Mouse (Mus musculus): ENCODE data around the gene Cdc42ep1. TPM values are rescaled to one million over a fixed set of nuclear protein-coding genes. Genes with fewer than 3 reads are reported as not detected.

Gene Cdc42ep1
- polyA plus RNA-seq, 1 experiment: 59.2 TPM

- Histone ChIP-seq H3K27ac (ENCODE audit: insufficient read depth, low read depth, low read length) (peak overlapping the region; percentile 57), H3K4me3 (ENCODE audit: insufficient read depth, low read depth, low read length) (no peak overlapping the region), H3K36me3 (ENCODE audit: control insufficient read depth, insufficient read depth, low read length) (no peaks in the 10 kb centered on the region), H3K27me3 (replicated peaks; ENCODE audit: control insufficient read depth, insufficient read depth, low read length) (no peaks in the 10 kb centered on the region), H3K4me1 (ENCODE audit: control insufficient read depth, insufficient read depth, low read length) (peaks cover 5% of the 10 kb centered on the region; the same call in 1 of the 2 replicates)
- no peak for TF ChIP-seq POLR2A (IDR thresholded peaks at IDR 0.05; ENCODE audit: low read depth, low read length)
- TF ChIP-seq CTCF (conservative IDR thresholded peaks at IDR 0.05; ENCODE audit: insufficient read depth, insufficient read length, low read depth, low read length): no peak
- DNase-seq: no peak
- WGBS: 57% methylated on average over 7 of the region's 7 CpGs
Observed at GRCm38 (mm10) chr15:78868826-78869233, 26.4 kb downstream of the Cdc42ep1 start.

- Histone ChIP-seq H3K36me3 (ENCODE audit: control insufficient read depth, insufficient read depth, low read length) (no peaks in the 10 kb centered on the region), H3K4me1 (ENCODE audit: control insufficient read depth, insufficient read depth, low read length) (peaks cover 3% of the 10 kb centered on the region; the same call in 1 of the 2 replicates), H3K27ac (ENCODE audit: insufficient read depth, low read depth, low read length) (no peak overlapping the region), H3K27me3 (replicated peaks; ENCODE audit: control insufficient read depth, insufficient read depth, low read length) (no peaks in the 10 kb centered on the region), H3K4me3 (ENCODE audit: insufficient read depth, low read depth, low read length) (no peak overlapping the region)
- TF ChIP-seq POLR2A (IDR thresholded peaks at IDR 0.05; ENCODE audit: low read depth, low read length): no peak
- peak; percentile 55 for TF ChIP-seq CTCF (conservative IDR thresholded peaks at IDR 0.05; ENCODE audit: insufficient read depth, insufficient read length, low read depth, low read length)
- 21% methylated on average over 6 of the region's 6 CpGs for whole genome bisulfite sequencing
- DNase-seq: peak; percentile 66
Observed at GRCm38 (mm10) chr15:78869775-78870174, 27.4 kb downstream of the Cdc42ep1 start.

- DNase-seq: no peak
- Histone ChIP-seq H3K36me3 (ENCODE audit: control insufficient read depth, insufficient read depth, low read length) (no peaks in the 10 kb centered on the region), H3K27me3 (replicated peaks; ENCODE audit: control insufficient read depth, insufficient read depth, low read length) (no peaks in the 10 kb centered on the region), H3K27ac (ENCODE audit: insufficient read depth, low read depth, low read length) (no peak overlapping the region), H3K4me1 (ENCODE audit: control insufficient read depth, insufficient read depth, low read length) (peaks cover 7% of the 10 kb centered on the region; the same call in 1 of the 2 replicates), H3K4me3 (ENCODE audit: insufficient read depth, low read depth, low read length) (no peak overlapping the region)
- 59% methylated on average over 5 of the region's 5 CpGs for WGBS
- TF ChIP-seq POLR2A (IDR thresholded peaks at IDR 0.05; ENCODE audit: low read depth, low read length) (no peak), CTCF (conservative IDR thresholded peaks at IDR 0.05; ENCODE audit: insufficient read depth, insufficient read length, low read depth, low read length) (no peak)
Observed at GRCm38 (mm10) chr15:78872021-78872608, 29.7 kb downstream of the Cdc42ep1 start.

- H3K4me1 ChIP-seq (ENCODE audit: control insufficient read depth, insufficient read depth, low read length): peaks cover 4% of the 10 kb centered on the region; the same call in 1 of the 2 replicates
- H3K27ac ChIP-seq (ENCODE audit: insufficient read depth, low read depth, low read length): no peak overlapping the region
- no peaks in the 10 kb centered on the region for H3K27me3 ChIP-seq (replicated peaks; ENCODE audit: control insufficient read depth, insufficient read depth, low read length)
- 68% methylated on average over 13 of the region's 13 CpGs for WGBS
- no peak overlapping the region for H3K4me3 ChIP-seq (ENCODE audit: insufficient read depth, low read depth, low read length)
- H3K36me3 ChIP-seq (ENCODE audit: control insufficient read depth, insufficient read depth, low read length): no peaks in the 10 kb centered on the region
- no peak for TF ChIP-seq POLR2A (IDR thresholded peaks at IDR 0.05; ENCODE audit: low read depth, low read length)
- TF ChIP-seq CTCF (conservative IDR thresholded peaks at IDR 0.05; ENCODE audit: insufficient read depth, insufficient read length, low read depth, low read length): no peak
- DNase-seq: no peak
Observed at GRCm38 (mm10) chr15:78873803-78874435, 31.5 kb downstream of the Cdc42ep1 start.

- H3K27ac ChIP-seq (ENCODE audit: insufficient read depth, low read depth, low read length): peak overlapping the region; percentile 92; the same call in 1 of the 2 replicates
- 79% methylated on average over 8 of the region's 8 CpGs for WGBS
- TF ChIP-seq POLR2A (IDR thresholded peaks at IDR 0.05; ENCODE audit: low read depth, low read length): no peak
- no peak for TF ChIP-seq CTCF (conservative IDR thresholded peaks at IDR 0.05; ENCODE audit: insufficient read depth, insufficient read length, low read depth, low read length)
Observed at GRCm38 (mm10) chr15:78874989-78875388, 32.6 kb downstream of the Cdc42ep1 start.

GRCm38 (mm10) chr15:78875537-78875936 lies 33.1 kb downstream of the Cdc42ep1 start:
- no peaks in the 10 kb centered on the region for H3K27me3 ChIP-seq (replicated peaks; ENCODE audit: control insufficient read depth, insufficient read depth, low read length)
- H3K4me3 ChIP-seq (ENCODE audit: insufficient read depth, low read depth, low read length): no peak overlapping the region
- TF ChIP-seq CTCF (conservative IDR thresholded peaks at IDR 0.05; ENCODE audit: insufficient read depth, insufficient read length, low read depth, low read length): no peak
- no peak for TF ChIP-seq POLR2A (IDR thresholded peaks at IDR 0.05; ENCODE audit: low read depth, low read length)
- WGBS: 79% methylated on average over 5 of the region's 5 CpGs
- H3K4me1 ChIP-seq (ENCODE audit: control insufficient read depth, insufficient read depth, low read length): peaks cover 4% of the 10 kb centered on the region; the same call in 1 of the 2 replicates
- no peak for DNase-seq
- peak overlapping the region; percentile 92 for H3K27ac ChIP-seq (ENCODE audit: insufficient read depth, low read depth, low read length)
- no peaks in the 10 kb centered on the region for H3K36me3 ChIP-seq (ENCODE audit: control insufficient read depth, insufficient read depth, low read length)

More at GRCm38 (mm10) chr15:78874989-78875388, 32.6 kb downstream of the Cdc42ep1 start:
- no peak for DNase-seq
- H3K4me1 ChIP-seq (ENCODE audit: control insufficient read depth, insufficient read depth, low read length): peaks cover 4% of the 10 kb centered on the region; the same call in 1 of the 2 replicates
- no peaks in the 10 kb centered on the region for H3K36me3 ChIP-seq (ENCODE audit: control insufficient read depth, insufficient read depth, low read length)
- no peak overlapping the region for H3K4me3 ChIP-seq (ENCODE audit: insufficient read depth, low read depth, low read length)
- no peaks in the 10 kb centered on the region for H3K27me3 ChIP-seq (replicated peaks; ENCODE audit: control insufficient read depth, insufficient read depth, low read length)

GRCm38 (mm10) chr15:78876258-78876696 lies 33.9 kb downstream of the Cdc42ep1 start:
- peak overlapping the region; percentile 56 for H3K4me3 ChIP-seq (ENCODE audit: insufficient read depth, low read depth, low read length)
- DNase-seq: peak; percentile 95
- H3K27ac ChIP-seq (ENCODE audit: insufficient read depth, low read depth, low read length): peak overlapping the region; percentile 97
- no peaks in the 10 kb centered on the region for H3K27me3 ChIP-seq (replicated peaks; ENCODE audit: control insufficient read depth, insufficient read depth, low read length)
- peak; percentile 77 for TF ChIP-seq CTCF (conservative IDR thresholded peaks at IDR 0.05; ENCODE audit: insufficient read depth, insufficient read length, low read depth, low read length)
- TF ChIP-seq POLR2A (IDR thresholded peaks at IDR 0.05; ENCODE audit: low read depth, low read length): no peak
- WGBS: 2% methylated on average over 17 of the region's 17 CpGs
- peaks cover 4% of the 10 kb centered on the region; the same call in 1 of the 2 replicates for H3K4me1 ChIP-seq (ENCODE audit: control insufficient read depth, insufficient read depth, low read length)
- no peaks in the 10 kb centered on the region for H3K36me3 ChIP-seq (ENCODE audit: control insufficient read depth, insufficient read depth, low read length)
